Mouse (Mus musculus): Measurements from ENCODE around the gene Map6d1.

- no peak for TF ChIP-seq CTCF (conservative IDR thresholded peaks at IDR 0.05 in 1 of 2, IDR thresholded peaks at IDR 0.05 in 1 of 2; ENCODE audit: low read depth in 2 of 2, low read length in 2 of 2)
- TF ChIP-seq EP300 (IDR thresholded peaks at IDR 0.05; ENCODE audit: low read length) = no peak
- no peak for TF ChIP-seq POLR2A (IDR thresholded peaks at IDR 0.05; ENCODE audit: low read depth, low read length)
- no peak for TF ChIP-seq MYC (IDR thresholded peaks at IDR 0.05; ENCODE audit: low read depth, low read length)
- no peak for TF ChIP-seq JUND (conservative IDR thresholded peaks at IDR 0.05; ENCODE audit: low read depth, low read length)
These were observed 16.8 kb upstream of the Map6d1 start for GRCm38 (mm10) chr16:20257926-20258325.

Measured in CH12.LX (cell line).